In genomic region chr6:113683081-113683825, GRCm38 (mm10) we compare ENCODE assay signal across 32 mouse cellular contexts. TPM values are rescaled to one million over a fixed set of nuclear protein-coding genes. Genes with fewer than 3 reads are reported as not detected.
"Had no signal": no experiment of that assay in that cellular context is flagged by ENCODE, and none has a peak within 500 bp of the region (broad histone marks: within the 10 kb centered on the region; RNA-seq: fewer than 3 reads in every experiment).

No protein-coding gene starts in this region.

- H3K9ac ChIP-seq: heart, embryonic 13.5 days; heart, embryonic 15.5 days; hindbrain, embryonic 13.5 days; hindbrain, embryonic 15.5 days; limb, embryonic 13.5 days; limb, embryonic 15.5 days; liver, embryonic 12.5 days; liver, embryonic 14.5 days had no signal

- H3K36me3 ChIP-seq: heart, embryonic 15.5 days; hindbrain, embryonic 13.5 days; hindbrain, embryonic 15.5 days; limb, embryonic 13.5 days; limb, embryonic 15.5 days had no signal

- H3K4me3 ChIP-seq: gastrocnemius, adult 2 months; heart, embryonic 10.5 days; heart, embryonic 13.5 days; heart, embryonic 15.5 days; hindbrain, embryonic 13.5 days; hindbrain, embryonic 15.5 days; layer of hippocampus, adult 2 months; left cerebral cortex, adult 2 months; limb, embryonic 13.5 days; limb, embryonic 15.5 days; liver, embryonic 12.5 days had no signal

- H3K4me2 ChIP-seq: heart, embryonic 13.5 days; heart, embryonic 15.5 days; hindbrain, embryonic 13.5 days; hindbrain, embryonic 15.5 days; limb, embryonic 13.5 days; limb, embryonic 15.5 days; liver, embryonic 12.5 days had no signal

- ATAC-seq: hindbrain, postnatal 0 days; intestine, embryonic 16.5 days; liver, embryonic 12.5 days had no signal

- H3K27me3 ChIP-seq: heart, embryonic 13.5 days; heart, embryonic 15.5 days; hindbrain, embryonic 13.5 days; hindbrain, embryonic 15.5 days; limb, embryonic 13.5 days; limb, embryonic 15.5 days; liver, embryonic 12.5 days had no signal

- DNase-seq: gastrocnemius, adult 2 months; gastrocnemius, postnatal 10 days; gastrocnemius, postnatal 25 days; heart, adult 18-20 months; heart, postnatal 14 days; heart, postnatal 36 days; kidney, adult 11 months; kidney, adult 2 months; kidney, postnatal 10 days; kidney, postnatal 25 days; kidney, postnatal 4 days had no signal

- H3K9me3 ChIP-seq: heart, embryonic 10.5 days; heart, embryonic 13.5 days; heart, embryonic 15.5 days; hindbrain, embryonic 13.5 days; hindbrain, embryonic 15.5 days; limb, embryonic 13.5 days; limb, embryonic 15.5 days; liver, embryonic 12.5 days had no signal

- H3K27ac ChIP-seq: gastrocnemius, adult 2 months; heart, embryonic 10.5 days; heart, embryonic 13.5 days; heart, embryonic 15.5 days; hindbrain, embryonic 13.5 days; hindbrain, embryonic 15.5 days; hindbrain, postnatal 0 days; layer of hippocampus, adult 2 months; left cerebral cortex, adult 2 months; limb, embryonic 13.5 days; limb, embryonic 15.5 days; liver, embryonic 12.5 days; liver, embryonic 14.5 days had no signal

- H3K4me1 ChIP-seq: hindbrain, embryonic 13.5 days; hindbrain, embryonic 15.5 days; limb, embryonic 13.5 days had no signal

RNA-seq across cellular contexts. Expression of gene Ghrl, which starts 36.4 kb away (rescaled TPM):
- total RNA-seq: gastrocnemius, postnatal 10 days; gastrocnemius, postnatal 25 days; gastrocnemius, postnatal 4 days; heart, adult 18-20 months; heart, adult 8-10 months; heart, postnatal 36 days; hematopoietic stem cell, adult 5-6 weeks; hindbrain, postnatal 0 days; layer of hippocampus, adult 2 months; left cerebral cortex, postnatal 14 days; left cerebral cortex, postnatal 36 days; liver, adult 2 months had no signal
- polyA plus RNA-seq: heart, embryonic 13.5 days; heart, postnatal 0 days; kidney, embryonic 16.5 days; liver, adult 2 months; liver, embryonic 12.5 days had no signal
